Mouse (Mus musculus) intestine, embryonic 14.5 days (tissue): ENCODE data around the gene Hoxa6. TPM values are rescaled to one million over a fixed set of nuclear protein-coding genes. Genes with fewer than 3 reads are reported as not detected.
A peak's percentile ranks its signal among the peaks of the same experiment; 100 is the strongest.

Experiments
- microRNA counts: library from miRNA; unstranded; fragments of <30 nt; microRNA quantifications from one replicate; lab custom pipeline; 2016
- microRNA-seq: library from miRNA; unstranded; fragments of <30 nt; microRNA quantifications from one replicate; pipeline ENCODE4, GENCODE M21; 2016
- polyA plus RNA-seq: library from polyadenylated mRNA; unstranded; fragments of >200 nt; fragmentation: Nextera tagmentation; extraction: Ambion mirVana; gene quantifications from 2 replicates; pipeline ENCODE4 v1.2.1, GENCODE M21; 2014

Hoxa6 gene
- polyA plus RNA-seq, 1 experiment from 2014 or later = 2.5 TPM

MicroRNAs within 50 kb of the gene (microRNA counts, 519-probe panel; counts per million panel counts)
- 4,694 counts per million, percentile 77 among the panel's probes with 10 or more counts for microRNA mmu-miR-196b (lab: Ali Mortazavi, UCI)

Small RNAs within 50 kb of the gene (microRNA-seq; reads per million reads assigned to microRNA genes)
- gene Mir196b = 12,087 reads per million, percentile 96 among the genes with 10 or more reads in this experiment

Other genes with a start within 250 kb of the Hoxa6 start
- 36.9 and 43.9 TPM in 2 replicates for gene Skap2, start 196.2 kb downstream of the Hoxa6 start, polyA plus RNA-seq
- gene Hoxa1, start 50.4 kb downstream of the Hoxa6 start, polyA plus RNA-seq = 1.2 and 1.4 TPM in 2 replicates
- gene Hoxa2, start 43.9 kb downstream of the Hoxa6 start, polyA plus RNA-seq = 10.1 and 10.8 TPM in 2 replicates
- gene 5730596B20Rik, start 31.2 kb downstream of the Hoxa6 start, polyA plus RNA-seq = 2.5 and 2.8 TPM in 2 replicates
- gene Hoxa4, start 17.0 kb downstream of the Hoxa6 start, polyA plus RNA-seq = 7.5 and 7.7 TPM in 2 replicates
- gene Hoxa5, start 4.1 kb downstream of the Hoxa6 start, polyA plus RNA-seq = 30.1 and 34.1 TPM in 2 replicates
- 9.2 and 9.7 TPM in 2 replicates for gene Hoxa3, start 4.6 kb upstream of the Hoxa6 start, polyA plus RNA-seq
- not detected in 2 replicates for gene Gm28308, start 4.6 kb upstream of the Hoxa6 start, polyA plus RNA-seq
- gene Hoxa7, start 13.1 kb upstream of the Hoxa6 start, polyA plus RNA-seq = 9.2 and 10.1 TPM in 2 replicates
- 4.2 and 7.1 TPM in 2 replicates for gene Hoxa9, start 22.4 kb upstream of the Hoxa6 start, polyA plus RNA-seq
- gene Hoxa10, start 32.1 kb upstream of the Hoxa6 start, polyA plus RNA-seq = 15.6 and 20.4 TPM in 2 replicates
- gene Hoxa11, start 37.1 kb upstream of the Hoxa6 start, polyA plus RNA-seq = 2.0 and 2.6 TPM in 2 replicates
- 0.35 and 0.39 TPM in 2 replicates for gene Hoxa13, start 52.2 kb upstream of the Hoxa6 start, polyA plus RNA-seq
- gene Evx1, start 104.8 kb upstream of the Hoxa6 start, polyA plus RNA-seq = not detected in 2 replicates